Mouse (Mus musculus) thymus, adult 2 months (tissue): ENCODE measurements around the gene Gm3173.
"Not testable (repeated sequence)": the region's sequence is repeated elsewhere in the genome, so short reads cannot be mapped to it uniquely, and the experiment has no call there.

ENCODE experiments used
- CTCF ChIP-seq: fragments of 200-500 bp; IDR thresholded peaks from 2 replicates; pipeline ENCODE4 v1.5.1; 2012; ENCODE audit warnings: mild to moderate bottlenecking, control low read depth, low read length, moderate library complexity, borderline replicate concordance; ENCODE audit not compliant: control insufficient read depth, poor library complexity, insufficient read depth; ENCODE audit errors: extremely low read depth
- POLR2A ChIP-seq: fragments of 200-500 bp; IDR thresholded peaks from 2 replicates; pipeline ENCODE4 v1.6.1; 2012; ENCODE audit warnings: mild to moderate bottlenecking, low read length, control low read depth, moderate library complexity; ENCODE audit not compliant: control insufficient read depth, poor library complexity, insufficient read depth; ENCODE audit errors: extremely low read depth

- not testable (repeated sequence) for TF ChIP-seq POLR2A, CTCF
Observed at GRCm38 (mm10) chr14:4400115-4400789, 30.5 kb upstream of the Gm3173 start.
